ENCODE assay signal across 8 mouse cellular contexts in genomic region chr8:120563348-120563724, GRCm38 (mm10). TPM values are rescaled to one million over a fixed set of nuclear protein-coding genes. Genes with fewer than 3 reads are reported as not detected.
A peak's percentile ranks its signal among the peaks of the same experiment; 100 is the strongest.
DNase-seq lines count a peak whose midpoint lies in the region; ATAC-seq and TF ChIP-seq lines count a peak whose summit lies in the region.

No protein-coding gene starts in this region.

- WGBS in cerebellum, adult 2 months: 49% methylated on average over 8 of the region's 8 CpGs
- WGBS in forebrain, embryonic 12.5 days: 7% methylated on average over 8 of the region's 8 CpGs
- 53% methylated on average over 8 of the region's 8 CpGs for whole genome bisulfite sequencing in liver, embryonic 13.5 days (ENCODE audit: insufficient replicate concordance)

- no peak overlapping the region for H3K4me3 ChIP-seq in cerebellum, adult 2 months (replicated peaks; ENCODE audit: insufficient read depth, low read depth, low read length)
- H3K4me3 ChIP-seq in forebrain, embryonic 12.5 days (replicated peaks): 0 out of 2 replicates have a peak overlapping the region, but pooled peaks have one; percentile 1
- H3K4me3 ChIP-seq in liver, embryonic 13.5 days (replicated peaks): no peak overlapping the region

- peaks cover 88% of the 10 kb centered on the region for H3K4me1 ChIP-seq in cerebellum, adult 2 months (ENCODE audit: control insufficient read depth, insufficient read depth, low read length)
- H3K4me1 ChIP-seq in forebrain, embryonic 12.5 days: peaks cover 89% of the 10 kb centered on the region
- H3K4me1 ChIP-seq in liver, embryonic 13.5 days (replicated peaks): peaks cover 70% of the 10 kb centered on the region

- peak overlapping the region; percentile 18; the same call in 1 of the 2 replicates for H3K27ac ChIP-seq in cerebellum, adult 2 months (ENCODE audit: insufficient read depth, low read length)
- H3K27ac ChIP-seq in forebrain, embryonic 12.5 days: peak overlapping the region; percentile 93
- H3K27ac ChIP-seq in liver, embryonic 13.5 days: peak overlapping the region; percentile 70

- TF ChIP-seq POLR2A in cerebellum, adult 2 months (IDR thresholded peaks at IDR 0.05; ENCODE audit: borderline replicate concordance, insufficient read depth, low read length): no peak

- H3K9me3 ChIP-seq in forebrain, embryonic 12.5 days: no peaks in the 10 kb centered on the region
- H3K9me3 ChIP-seq in liver, embryonic 13.5 days (replicated peaks): no peaks in the 10 kb centered on the region

- no peak for TF ChIP-seq CTCF in cerebellum, adult 2 months (IDR thresholded peaks at IDR 0.05; ENCODE audit: borderline replicate concordance, insufficient read depth, low read depth, low read length)

- intact Hi-C loops in gastrocnemius, postnatal 14 days (cut with DNase I; ENCODE audit: low total_unique reads): no loop called here

- peak overlapping the region; percentile 27; the same call in 1 of the 2 replicates for H3K4me2 ChIP-seq in forebrain, embryonic 12.5 days
- no peak overlapping the region for H3K4me2 ChIP-seq in liver, embryonic 13.5 days

- H3K27me3 ChIP-seq in cerebellum, adult 2 months (ENCODE audit: control insufficient read depth, insufficient read depth, low read length): no peaks in the 10 kb centered on the region
- H3K27me3 ChIP-seq in forebrain, embryonic 12.5 days: peaks cover 4% of the 10 kb centered on the region; the same call in 1 of the 2 replicates
- no peaks in the 10 kb centered on the region for H3K27me3 ChIP-seq in liver, embryonic 13.5 days

- H3K36me3 ChIP-seq in forebrain, embryonic 12.5 days (replicated peaks): peaks cover 34% of the 10 kb centered on the region
- peaks cover 100% of the 10 kb centered on the region for H3K36me3 ChIP-seq in liver, embryonic 13.5 days

- H3K9ac ChIP-seq in forebrain, embryonic 12.5 days: peak overlapping the region; percentile 33; the same call in 1 of the 2 replicates
- no peak overlapping the region for H3K9ac ChIP-seq in liver, embryonic 13.5 days

- ATAC-seq in forebrain, embryonic 12.5 days (ENCODE audit: low FRiP score): peak; percentile 45
- ATAC-seq in liver, embryonic 13.5 days (ENCODE audit: low read depth): 0 out of 2 replicates have a peak, but pooled peaks have one; percentile 3

- DNase-seq in cerebellum, adult 2 months: no peak
- no peak for DNase-seq in cerebellum, adult 11 months
- peak; percentile 72 for DNase-seq in 3134 (ENCODE audit: extremely low read depth, insufficient read length, low spot score)
- DNase-seq in liver, embryonic 13.5 days: no peak
- no peak for DNase-seq in adrenal gland, postnatal 14 days
- DNase-seq in gastrocnemius, postnatal 14 days: no peak
- DNase-seq in cerebellum, postnatal 4 days (ENCODE audit: low spot score in 2 of 2): no peak

RNA-seq across cellular contexts. Expression of gene Gins2, which starts 25.8 kb away (rescaled TPM):
- 2.1 and 2.5 TPM in 2 replicates for polyA plus RNA-seq in cerebellum, adult 2 months (2012; rRNA removed)
- 83.2 and 84.8 TPM in 2 replicates for polyA plus RNA-seq in forebrain, embryonic 12.5 days (2016; fragmentation: Nextera tagmentation; extraction: Ambion mirVana)
- 75.6 and 75.9 TPM in 2 replicates for polyA plus RNA-seq in liver, embryonic 13.5 days (2015; fragmentation: Nextera tagmentation; extraction: Ambion mirVana)
- total RNA-seq in adrenal gland, postnatal 14 days (2021): 10.3 and 15.5 TPM in 2 replicates
- total RNA-seq in gastrocnemius, postnatal 14 days (2021): 1 to 10 TPM; 2.9 to 3.6 TPM

Comparison
In these comparisons a context has a peak if more than half of its experiments do, and no peak if none do; other contexts are left out.
1. H3K27ac ChIP-seq: peak in every context shown above with its lines; median percentile 93 in forebrain, embryonic 12.5 days; 70 in liver, embryonic 13.5 days; 18 in cerebellum, adult 2 months.
2. RNA of gene Gins2, which starts 25.8 kb away (polyA plus RNA-seq): 83.2 to 84.8 TPM in forebrain, embryonic 12.5 days and 75.6 to 75.9 TPM in liver, embryonic 13.5 days; 2.1 to 2.5 TPM in cerebellum, adult 2 months; every median in the first group is over 10 times any median in the second.